In genomic region chr11:49721358-49721757, GRCm38 (mm10) we compare ENCODE assay signal across 25 mouse cellular contexts. TPM values are rescaled to one million over a fixed set of nuclear protein-coding genes. Genes with fewer than 3 reads are reported as not detected.
DNase-seq lines count a peak whose midpoint lies in the region; ATAC-seq and TF ChIP-seq lines count a peak whose summit lies in the region.
"Had no signal": no experiment of that assay in that cellular context is flagged by ENCODE, and none has a peak within 500 bp of the region (broad histone marks: within the 10 kb centered on the region; RNA-seq: fewer than 3 reads in every experiment).

No protein-coding gene starts in this region.

- no peaks in the 10 kb centered on the region for H3K9me3 ChIP-seq in heart, embryonic 10.5 days
- no peaks in the 10 kb centered on the region for H3K9me3 ChIP-seq in liver, embryonic 13.5 days (replicated peaks)
- no peaks in the 10 kb centered on the region for H3K9me3 ChIP-seq in liver, postnatal 0 days (ENCODE audit: low read length)
- H3K9me3 ChIP-seq in stomach, postnatal 0 days (ENCODE audit: control insufficient read depth, low read length), result no peaks in the 10 kb centered on the region
- H3K9me3 ChIP-seq in hindbrain, embryonic 12.5 days (replicated peaks), result no peaks in the 10 kb centered on the region
- H3K9me3 ChIP-seq in kidney, embryonic 14.5 days (ENCODE audit: control insufficient read depth, low read length), result no peaks in the 10 kb centered on the region
- H3K9me3 ChIP-seq: embryonic facial prominence, embryonic 12.5 days; G1E; heart, embryonic 13.5 days; hindbrain, embryonic 13.5 days had no signal

- no peak for TF ChIP-seq CTCF in liver, postnatal 0 days (IDR thresholded peaks at IDR 0.05; ENCODE audit: low read depth)
- TF ChIP-seq CTCF in stomach, postnatal 0 days (IDR thresholded peaks at IDR 0.05; ENCODE audit: low read depth), result no peak

- no peak overlapping the region for H3K4me3 ChIP-seq in heart, embryonic 10.5 days
- H3K4me3 ChIP-seq in liver, embryonic 13.5 days (replicated peaks), result no peak overlapping the region
- H3K4me3 ChIP-seq in liver, postnatal 0 days (ENCODE audit: low read depth, low read length), result no peak overlapping the region
- no peak overlapping the region for H3K4me3 ChIP-seq in stomach, postnatal 0 days (ENCODE audit: low read depth, low read length)
- H3K4me3 ChIP-seq in hindbrain, embryonic 12.5 days, result no peak overlapping the region
- no peak overlapping the region for H3K4me3 ChIP-seq in kidney, embryonic 14.5 days (ENCODE audit: low read length)
- H3K4me3 ChIP-seq: embryonic facial prominence, embryonic 12.5 days; heart, embryonic 13.5 days; hindbrain, embryonic 13.5 days had no signal

- no peak for DNase-seq in heart, embryonic 10.5 days (ENCODE audit: low spot score)
- no peak for DNase-seq in heart, postnatal 10 days
- DNase-seq in liver, embryonic 13.5 days, result peak; percentile 17
- no peak for DNase-seq in liver, postnatal 0 days
- no peak for DNase-seq in stomach, postnatal 0 days (ENCODE audit: low spot score)
- DNase-seq: adrenal gland, postnatal 10 days; B cell, adult 2 months; cerebellum, adult 11 months; cerebellum, adult 8-10 months; cerebellum, postnatal 25 days; gastrocnemius, postnatal 25 days; heart, postnatal 4 days had no signal

- peak overlapping the region; percentile 35 for H3K4me2 ChIP-seq in liver, embryonic 13.5 days
- no peak overlapping the region for H3K4me2 ChIP-seq in liver, postnatal 0 days (ENCODE audit: low read depth, low read length)
- H3K4me2 ChIP-seq in stomach, postnatal 0 days (replicated peaks; ENCODE audit: low read depth), result no peak overlapping the region
- H3K4me2 ChIP-seq in hindbrain, embryonic 12.5 days (replicated peaks), result no peak overlapping the region
- no peak overlapping the region for H3K4me2 ChIP-seq in kidney, embryonic 14.5 days (replicated peaks; ENCODE audit: low read depth, low read length)
- H3K4me2 ChIP-seq: embryonic facial prominence, embryonic 12.5 days; heart, embryonic 13.5 days; hindbrain, embryonic 13.5 days had no signal

- intact Hi-C loops in heart, postnatal 10 days (cut with DNase I), result no loop called here

- 0 out of 2 replicates have a peak overlapping the region, but pooled peaks have one; percentile 22 for H3K27ac ChIP-seq in heart, embryonic 10.5 days
- peak overlapping the region; percentile 53; the same call in 1 of the 2 replicates for H3K27ac ChIP-seq in liver, embryonic 13.5 days
- no peak overlapping the region for H3K27ac ChIP-seq in liver, postnatal 0 days (ENCODE audit: low read depth)
- no peak overlapping the region for H3K27ac ChIP-seq in stomach, postnatal 0 days (replicated peaks)
- no peak overlapping the region for H3K27ac ChIP-seq in hindbrain, embryonic 12.5 days
- no peak overlapping the region for H3K27ac ChIP-seq in kidney, embryonic 14.5 days (ENCODE audit: low read depth, low read length)
- H3K27ac ChIP-seq: embryonic facial prominence, embryonic 12.5 days; heart, embryonic 13.5 days; hindbrain, embryonic 13.5 days had no signal

- WGBS in heart, embryonic 10.5 days, result 24% methylated on average over 1 of the region's 1 CpGs
- 24% methylated on average over 1 of the region's 1 CpGs for WGBS in liver, embryonic 13.5 days (ENCODE audit: insufficient replicate concordance)
- WGBS in liver, postnatal 0 days (ENCODE audit: insufficient replicate concordance), result 47% methylated on average over 1 of the region's 1 CpGs
- 77% methylated on average over 1 of the region's 1 CpGs for WGBS in stomach, postnatal 0 days
- WGBS in hindbrain, embryonic 12.5 days, result 79% methylated on average over 1 of the region's 1 CpGs
- 94% methylated on average over 1 of the region's 1 CpGs for WGBS in kidney, embryonic 14.5 days

- peak overlapping the region; percentile 26; the same call in 1 of the 2 replicates for H3K9ac ChIP-seq in liver, embryonic 13.5 days
- no peak overlapping the region for H3K9ac ChIP-seq in liver, postnatal 0 days (replicated peaks)
- H3K9ac ChIP-seq in stomach, postnatal 0 days (ENCODE audit: low read length), result no peak overlapping the region
- no peak overlapping the region for H3K9ac ChIP-seq in hindbrain, embryonic 12.5 days
- H3K9ac ChIP-seq in kidney, embryonic 14.5 days (ENCODE audit: low read depth, low read length), result no peak overlapping the region
- H3K9ac ChIP-seq: embryonic facial prominence, embryonic 12.5 days; heart, embryonic 13.5 days; hindbrain, embryonic 13.5 days had no signal

- peak; percentile 88 for ATAC-seq in liver, embryonic 13.5 days (ENCODE audit: low read depth)
- ATAC-seq in liver, postnatal 0 days, result no peak
- peak; percentile 39; the same call in 1 of the 2 replicates for ATAC-seq in stomach, postnatal 0 days (ENCODE audit: low FRiP score, low TSS enrichment)
- no peak for ATAC-seq in hindbrain, embryonic 12.5 days (ENCODE audit: low FRiP score)
- ATAC-seq in monocyte, adult 5-6 weeks (replicated peaks; ENCODE audit: insufficient number of reproducible peaks, low FRiP score, low TSS enrichment, poor library complexity, severe bottlenecking), result no peak
- ATAC-seq in kidney, embryonic 14.5 days (ENCODE audit: low FRiP score, low TSS enrichment), result no peak
- ATAC-seq: CD4-positive, CD25-positive, alpha-beta regulatory T cell, adult 4 months; forebrain, embryonic 16.5 days had no signal

- TF ChIP-seq EP300 in liver, postnatal 0 days (IDR thresholded peaks at IDR 0.05; ENCODE audit: low read depth), result 0 out of 2 replicates have a peak, but pooled peaks have one; percentile 47
- no peak for TF ChIP-seq EP300 in stomach, postnatal 0 days (optimal IDR thresholded peaks at IDR 0.05)

- H3K4me1 ChIP-seq in heart, embryonic 10.5 days, result peaks cover 11% of the 10 kb centered on the region
- H3K4me1 ChIP-seq in liver, embryonic 13.5 days (replicated peaks), result peaks cover 44% of the 10 kb centered on the region
- H3K4me1 ChIP-seq in liver, postnatal 0 days (ENCODE audit: insufficient read depth), result no peaks in the 10 kb centered on the region
- no peaks in the 10 kb centered on the region for H3K4me1 ChIP-seq in stomach, postnatal 0 days (replicated peaks; ENCODE audit: control insufficient read depth, insufficient read depth)
- H3K4me1 ChIP-seq in hindbrain, embryonic 12.5 days, result no peaks in the 10 kb centered on the region
- H3K4me1 ChIP-seq in kidney, embryonic 14.5 days (ENCODE audit: control insufficient read depth, insufficient read depth, low read length), result no peaks in the 10 kb centered on the region
- H3K4me1 ChIP-seq: embryonic facial prominence, embryonic 12.5 days; hindbrain, embryonic 13.5 days had no signal

- no peaks in the 10 kb centered on the region for H3K36me3 ChIP-seq in heart, embryonic 10.5 days
- H3K36me3 ChIP-seq in liver, embryonic 13.5 days, result no peaks in the 10 kb centered on the region
- no peaks in the 10 kb centered on the region for H3K36me3 ChIP-seq in liver, postnatal 0 days (replicated peaks; ENCODE audit: insufficient read depth, low read length)
- H3K36me3 ChIP-seq in stomach, postnatal 0 days (ENCODE audit: control insufficient read depth, insufficient read depth, low read length), result no peaks in the 10 kb centered on the region
- no peaks in the 10 kb centered on the region for H3K36me3 ChIP-seq in hindbrain, embryonic 12.5 days
- no peaks in the 10 kb centered on the region for H3K36me3 ChIP-seq in kidney, embryonic 14.5 days (ENCODE audit: control insufficient read depth, insufficient read depth, low read length)
- H3K36me3 ChIP-seq: embryonic facial prominence, embryonic 12.5 days; G1E; hindbrain, embryonic 13.5 days had no signal

- H3K27me3 ChIP-seq in heart, embryonic 10.5 days (ENCODE audit: insufficient read depth, poor library complexity, severe bottlenecking), result no peaks in the 10 kb centered on the region
- H3K27me3 ChIP-seq in liver, embryonic 13.5 days, result no peaks in the 10 kb centered on the region
- no peaks in the 10 kb centered on the region for H3K27me3 ChIP-seq in liver, postnatal 0 days (ENCODE audit: insufficient read depth, low read length)
- no peaks in the 10 kb centered on the region for H3K27me3 ChIP-seq in stomach, postnatal 0 days (ENCODE audit: control insufficient read depth, insufficient read depth, low read length)
- no peaks in the 10 kb centered on the region for H3K27me3 ChIP-seq in hindbrain, embryonic 12.5 days
- no peaks in the 10 kb centered on the region for H3K27me3 ChIP-seq in kidney, embryonic 14.5 days (ENCODE audit: control insufficient read depth, insufficient read depth, low read length)
- H3K27me3 ChIP-seq: embryonic facial prominence, embryonic 12.5 days; heart, embryonic 13.5 days; hindbrain, embryonic 13.5 days had no signal

RNA-seq across cellular contexts. Expression of gene Cnot6, which starts 8.8 kb away (rescaled TPM):
- 47.0 and 56.0 TPM in 2 replicates for polyA plus RNA-seq in heart, embryonic 10.5 days (2016; fragmentation: Nextera tagmentation; extraction: Ambion mirVana)
- total RNA-seq in heart, postnatal 10 days (2021), result 10 to 100 TPM; 49.2 to 56.2 TPM
- polyA plus RNA-seq in liver, embryonic 13.5 days (2015; fragmentation: Nextera tagmentation; extraction: Ambion mirVana), result 24.4 and 30.4 TPM in 2 replicates
- 16.9 and 18.1 TPM in 2 replicates for polyA plus RNA-seq in liver, postnatal 0 days (2015; fragmentation: Nextera tagmentation; extraction: Ambion mirVana)
- polyA plus RNA-seq in stomach, postnatal 0 days (2015; fragmentation: Nextera tagmentation; extraction: Ambion mirVana), result 29.1 and 29.6 TPM in 2 replicates
- 92.2 and 93.1 TPM in 2 replicates for polyA plus RNA-seq in hindbrain, embryonic 12.5 days (2016; fragmentation: Nextera tagmentation; extraction: Ambion mirVana)
- 46.7 to 79.0 TPM (median 53.2 TPM) in 3 replicates for total RNA-seq in monocyte, adult 5-6 weeks (2017)
- polyA plus RNA-seq in kidney, embryonic 14.5 days (2014; fragmentation: Nextera tagmentation; extraction: Ambion mirVana), result 75.3 and 77.4 TPM in 2 replicates

RNA-seq across cellular contexts. Expression of gene Scgb3a1, which starts 57.9 kb away (rescaled TPM):
- 0.30 and 1.3 TPM in 2 replicates for polyA plus RNA-seq in heart, embryonic 10.5 days (2016; fragmentation: Nextera tagmentation; extraction: Ambion mirVana)
- total RNA-seq in heart, postnatal 10 days (2021), result 10 to 100 TPM in 1 of 2 experiments, not detected in 1; 15.7 TPM
- not detected in 2 replicates for polyA plus RNA-seq in liver, embryonic 13.5 days (2015; fragmentation: Nextera tagmentation; extraction: Ambion mirVana)
- polyA plus RNA-seq in liver, postnatal 0 days (2015; fragmentation: Nextera tagmentation; extraction: Ambion mirVana), result 0.25 and 0.33 TPM in 2 replicates
- polyA plus RNA-seq in stomach, postnatal 0 days (2015; fragmentation: Nextera tagmentation; extraction: Ambion mirVana), result 3.6 and 3.9 TPM in 2 replicates
- not detected in 2 replicates for polyA plus RNA-seq in hindbrain, embryonic 12.5 days (2016; fragmentation: Nextera tagmentation; extraction: Ambion mirVana)
- not detected in 3 replicates for total RNA-seq in monocyte, adult 5-6 weeks (2017)
- polyA plus RNA-seq in kidney, embryonic 14.5 days (2014; fragmentation: Nextera tagmentation; extraction: Ambion mirVana), result not detected in 2 replicates
- total RNA-seq: adrenal gland, postnatal 10 days; adrenal gland, postnatal 4 days; G1E; gastrocnemius, postnatal 25 days; heart, postnatal 4 days had no signal
- polyA plus RNA-seq: brain, embryonic 14.5 days; cortical plate, adult 2 months; embryonic facial prominence, embryonic 12.5 days; forebrain, embryonic 11.5 days; forebrain, embryonic 16.5 days; G1E; hindbrain, embryonic 13.5 days had no signal

Comparison
In these comparisons a context has a peak if more than half of its experiments do, and no peak if none do; other contexts are left out.
1. H3K27ac ChIP-seq: peak in heart, embryonic 10.5 days (single experiment) and liver, embryonic 13.5 days (single experiment); none in liver, postnatal 0 days (single experiment), stomach, postnatal 0 days (single experiment), hindbrain, embryonic 12.5 days (single experiment) and kidney, embryonic 14.5 days (single experiment).
2. ATAC-seq: peak in liver, embryonic 13.5 days (single experiment) and stomach, postnatal 0 days (single experiment); none in liver, postnatal 0 days (single experiment), hindbrain, embryonic 12.5 days (single experiment), monocyte, adult 5-6 weeks (single experiment) and kidney, embryonic 14.5 days (single experiment).